Mouse (Mus musculus): Measurements from ENCODE around the gene Foxd3. TPM values are rescaled to one million over a fixed set of nuclear protein-coding genes. Genes with fewer than 3 reads are reported as not detected.

The Foxd3 gene
- polyA plus RNA-seq, 1 experiment from 2014 or later, result 5.6 TPM

GRCm38 (mm10) chr4:99660073-99660611 is 4.0 kb downstream of the Foxd3 start:
- DNase-seq (ENCODE audit: low spot score) (peak; percentile 64), ATAC-seq (ENCODE audit: insufficient read depth, low FRiP score, low TSS enrichment) (no peak)

GRCm38 (mm10) chr4:99660981-99661380 is 4.9 kb downstream of the Foxd3 start:
- H3K4me1 ChIP-seq (ENCODE audit: control insufficient read depth, insufficient read depth, low read length), result no peaks in the 10 kb centered on the region
- H3K27ac ChIP-seq (ENCODE audit: low read depth, low read length), result no peak overlapping the region
- H3K4me2 ChIP-seq (ENCODE audit: low read depth), result peak overlapping the region; percentile 24
- ATAC-seq (ENCODE audit: insufficient read depth, low FRiP score, low TSS enrichment), result no peak
- DNase-seq (ENCODE audit: low spot score), result peak; percentile 87
- no peak overlapping the region for H3K9ac ChIP-seq (ENCODE audit: low read length)
- H3K9me3 ChIP-seq (ENCODE audit: control insufficient read depth, low read length), result no peaks in the 10 kb centered on the region
- H3K36me3 ChIP-seq (ENCODE audit: control insufficient read depth, insufficient read depth, low read length), result no peaks in the 10 kb centered on the region
- no peak overlapping the region for H3K4me3 ChIP-seq (ENCODE audit: low read depth, low read length)
- under 1% methylated on average over 11 of the region's 11 CpGs for WGBS
- peaks cover 85% of the 10 kb centered on the region for H3K27me3 ChIP-seq (ENCODE audit: control insufficient read depth, insufficient read depth, low read length)

More at GRCm38 (mm10) chr4:99660073-99660611, 4.0 kb downstream of the Foxd3 start:
- no peaks in the 10 kb centered on the region for H3K36me3 ChIP-seq (ENCODE audit: control insufficient read depth, insufficient read depth, low read length)
- peaks cover 91% of the 10 kb centered on the region for H3K27me3 ChIP-seq (ENCODE audit: control insufficient read depth, insufficient read depth, low read length)
- H3K4me3 ChIP-seq (ENCODE audit: low read depth, low read length), result 0 out of 2 replicates have a peak overlapping the region, but pooled peaks have one; percentile 17
- WGBS, result 1% methylated on average over 20 of the region's 20 CpGs
- no peaks in the 10 kb centered on the region for H3K9me3 ChIP-seq (ENCODE audit: control insufficient read depth, low read length)
- H3K9ac ChIP-seq (ENCODE audit: low read length), result no peak overlapping the region
- no peaks in the 10 kb centered on the region for H3K4me1 ChIP-seq (ENCODE audit: control insufficient read depth, insufficient read depth, low read length)
- no peak overlapping the region for H3K27ac ChIP-seq (ENCODE audit: low read depth, low read length)
- H3K4me2 ChIP-seq (ENCODE audit: low read depth), result peak overlapping the region; percentile 23

GRCm38 (mm10) chr4:99661956-99662355 is 5.9 kb downstream of the Foxd3 start:
- no peak for DNase-seq (ENCODE audit: low spot score)
- H3K36me3 ChIP-seq (ENCODE audit: control insufficient read depth, insufficient read depth, low read length), result no peaks in the 10 kb centered on the region
- no peaks in the 10 kb centered on the region for H3K9me3 ChIP-seq (ENCODE audit: control insufficient read depth, low read length)
- peaks cover 75% of the 10 kb centered on the region for H3K27me3 ChIP-seq (ENCODE audit: control insufficient read depth, insufficient read depth, low read length)
- H3K4me3 ChIP-seq (ENCODE audit: low read depth, low read length), result no peak overlapping the region
- no peak overlapping the region for H3K9ac ChIP-seq (ENCODE audit: low read length)
- no peaks in the 10 kb centered on the region for H3K4me1 ChIP-seq (ENCODE audit: control insufficient read depth, insufficient read depth, low read length)
- WGBS, result 5% methylated on average over 12 of the region's 12 CpGs
- ATAC-seq (ENCODE audit: insufficient read depth, low FRiP score, low TSS enrichment), result no peak
- H3K27ac ChIP-seq (ENCODE audit: low read depth, low read length), result no peak overlapping the region
- H3K4me2 ChIP-seq (ENCODE audit: low read depth), result no peak overlapping the region

- 9% methylated on average over 9 of the region's 9 CpGs for WGBS
- ATAC-seq (ENCODE audit: insufficient read depth, low FRiP score, low TSS enrichment) (no peak), DNase-seq (ENCODE audit: low spot score) (peak; percentile 16)
- Histone ChIP-seq H3K27me3 (ENCODE audit: control insufficient read depth, insufficient read depth, low read length) (peaks cover 70% of the 10 kb centered on the region), H3K36me3 (ENCODE audit: control insufficient read depth, insufficient read depth, low read length) (no peaks in the 10 kb centered on the region), H3K4me3 (ENCODE audit: low read depth, low read length) (no peak overlapping the region), H3K9me3 (ENCODE audit: control insufficient read depth, low read length) (no peaks in the 10 kb centered on the region), H3K4me2 (ENCODE audit: low read depth) (no peak overlapping the region), H3K4me1 (ENCODE audit: control insufficient read depth, insufficient read depth, low read length) (no peaks in the 10 kb centered on the region), H3K9ac (ENCODE audit: low read length) (no peak overlapping the region), H3K27ac (ENCODE audit: low read depth, low read length) (no peak overlapping the region)
Observed at GRCm38 (mm10) chr4:99662431-99662830, 6.3 kb downstream of the Foxd3 start.

GRCm38 (mm10) chr4:99662841-99663567 is 6.9 kb downstream of the Foxd3 start:
- Histone ChIP-seq H3K9me3 (ENCODE audit: control insufficient read depth, low read length) (no peaks in the 10 kb centered on the region), H3K27ac (ENCODE audit: low read depth, low read length) (no peak overlapping the region), H3K9ac (ENCODE audit: low read length) (no peak overlapping the region), H3K27me3 (ENCODE audit: control insufficient read depth, insufficient read depth, low read length) (peaks cover 64% of the 10 kb centered on the region), H3K4me2 (ENCODE audit: low read depth) (no peak overlapping the region), H3K4me3 (ENCODE audit: low read depth, low read length) (no peak overlapping the region), H3K36me3 (ENCODE audit: control insufficient read depth, insufficient read depth, low read length) (no peaks in the 10 kb centered on the region), H3K4me1 (ENCODE audit: control insufficient read depth, insufficient read depth, low read length) (no peaks in the 10 kb centered on the region)
- WGBS, result 3% methylated on average over 34 of the region's 34 CpGs
- DNase-seq (ENCODE audit: low spot score) (peak; percentile 26), ATAC-seq (ENCODE audit: insufficient read depth, low FRiP score, low TSS enrichment) (no peak)

- DNase-seq (ENCODE audit: low spot score), result peak; percentile 20
- no peaks in the 10 kb centered on the region for H3K9me3 ChIP-seq (ENCODE audit: control insufficient read depth, low read length)
- no peak overlapping the region for H3K4me2 ChIP-seq (ENCODE audit: low read depth)
- H3K36me3 ChIP-seq (ENCODE audit: control insufficient read depth, insufficient read depth, low read length), result no peaks in the 10 kb centered on the region
- no peak overlapping the region for H3K9ac ChIP-seq (ENCODE audit: low read length)
- no peak overlapping the region for H3K4me3 ChIP-seq (ENCODE audit: low read depth, low read length)
- no peaks in the 10 kb centered on the region for H3K4me1 ChIP-seq (ENCODE audit: control insufficient read depth, insufficient read depth, low read length)
- no peak for ATAC-seq (ENCODE audit: insufficient read depth, low FRiP score, low TSS enrichment)
- peaks cover 62% of the 10 kb centered on the region for H3K27me3 ChIP-seq (ENCODE audit: control insufficient read depth, insufficient read depth, low read length)
- 16% methylated on average over 8 of the region's 8 CpGs for WGBS
- no peak overlapping the region for H3K27ac ChIP-seq (ENCODE audit: low read depth, low read length)
Observed at GRCm38 (mm10) chr4:99663710-99664109, 7.6 kb downstream of the Foxd3 start.

GRCm38 (mm10) chr4:99670203-99670851 is 14.2 kb downstream of the Foxd3 start:
- Histone ChIP-seq H3K9me3 (ENCODE audit: control insufficient read depth, low read length) (no peaks in the 10 kb centered on the region), H3K9ac (ENCODE audit: low read length) (no peak overlapping the region), H3K4me3 (ENCODE audit: low read depth, low read length) (no peak overlapping the region), H3K36me3 (ENCODE audit: control insufficient read depth, insufficient read depth, low read length) (no peaks in the 10 kb centered on the region), H3K4me1 (ENCODE audit: control insufficient read depth, insufficient read depth, low read length) (no peaks in the 10 kb centered on the region), H3K4me2 (ENCODE audit: low read depth) (no peak overlapping the region), H3K27ac (ENCODE audit: low read depth, low read length) (no peak overlapping the region), H3K27me3 (ENCODE audit: control insufficient read depth, insufficient read depth, low read length) (peaks cover under 1% of the 10 kb centered on the region; the same call in 1 of the 2 replicates)
- no peak for ATAC-seq (ENCODE audit: insufficient read depth, low FRiP score, low TSS enrichment)
- WGBS, result 89% methylated on average over 7 of the region's 7 CpGs
- no peak for DNase-seq (ENCODE audit: low spot score)

GRCm38 (mm10) chr4:99675191-99675590 is 19.1 kb downstream of the Foxd3 start:
- Histone ChIP-seq H3K9me3 (ENCODE audit: control insufficient read depth, low read length) (no peaks in the 10 kb centered on the region), H3K9ac (ENCODE audit: low read length) (no peak overlapping the region), H3K4me1 (ENCODE audit: control insufficient read depth, insufficient read depth, low read length) (no peaks in the 10 kb centered on the region), H3K4me2 (ENCODE audit: low read depth) (no peak overlapping the region), H3K27me3 (ENCODE audit: control insufficient read depth, insufficient read depth, low read length) (no peaks in the 10 kb centered on the region), H3K27ac (ENCODE audit: low read depth, low read length) (no peak overlapping the region), H3K36me3 (ENCODE audit: control insufficient read depth, insufficient read depth, low read length) (no peaks in the 10 kb centered on the region), H3K4me3 (ENCODE audit: low read depth, low read length) (no peak overlapping the region)
- no peak for DNase-seq (ENCODE audit: low spot score)
- ATAC-seq (ENCODE audit: insufficient read depth, low FRiP score, low TSS enrichment), result no peak
